Mouse (Mus musculus) c-Kit-negative CD71-positive TER-119-positive erythroid progenitor cells, embryonic 14.5 days (primary cell): ENCODE data around the gene Prkg1.
"Not testable (repeated sequence)": the region's sequence is repeated elsewhere in the genome, so short reads cannot be mapped to it uniquely, and the experiment has no call there.

Experiments used
- DNase-seq: peaks from one replicate; pipeline ENCODE4 v3.0.0-alpha.2; 2013; ENCODE audit warnings: low read depth, low spot score

Prkg1 gene

GRCm38 (mm10) chr19:31442311-31442710, 322.5 kb downstream of the Prkg1 start:
- no peak for DNase-seq

DNA sequence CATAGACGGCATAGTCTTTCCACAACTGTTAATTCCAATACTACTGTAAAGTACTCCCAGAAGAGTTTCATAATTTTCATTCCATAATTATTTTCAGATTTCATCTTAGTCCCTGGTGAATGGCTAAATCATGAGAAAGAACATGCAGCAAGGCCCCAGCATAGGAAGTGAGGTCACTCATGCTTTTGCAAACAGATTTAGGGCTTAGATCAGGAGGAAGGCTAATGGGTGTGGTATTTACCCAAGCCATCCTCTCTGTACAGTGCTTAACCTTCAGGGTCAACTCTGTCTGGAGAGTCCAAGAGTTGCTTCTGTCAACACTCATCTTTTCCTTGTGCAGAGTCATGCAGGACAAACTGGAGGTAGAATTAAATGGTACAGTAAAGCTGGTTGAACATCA, 331.4 kb downstream of the Prkg1 start:
- DNase-seq = no peak

DNA sequence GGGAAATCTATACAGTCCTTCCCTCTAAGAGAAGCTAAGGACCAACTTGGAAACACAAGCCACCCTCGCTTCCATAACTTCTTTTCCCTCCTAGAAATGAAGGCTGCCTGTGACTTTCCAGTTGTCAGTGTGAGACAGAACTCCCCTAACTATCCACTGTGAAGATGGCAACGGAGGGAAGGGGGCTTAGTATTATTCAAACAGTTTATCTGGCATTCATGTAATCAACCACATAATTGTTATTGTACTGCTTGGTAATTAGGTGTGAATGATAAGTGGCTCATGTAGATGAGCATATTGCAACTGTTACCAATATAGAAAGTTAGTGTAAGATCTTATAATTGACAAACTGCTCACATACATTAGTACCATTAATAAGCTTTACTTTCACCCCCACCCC, 333.4 kb downstream of the Prkg1 start:
- no peak for DNase-seq

DNA sequence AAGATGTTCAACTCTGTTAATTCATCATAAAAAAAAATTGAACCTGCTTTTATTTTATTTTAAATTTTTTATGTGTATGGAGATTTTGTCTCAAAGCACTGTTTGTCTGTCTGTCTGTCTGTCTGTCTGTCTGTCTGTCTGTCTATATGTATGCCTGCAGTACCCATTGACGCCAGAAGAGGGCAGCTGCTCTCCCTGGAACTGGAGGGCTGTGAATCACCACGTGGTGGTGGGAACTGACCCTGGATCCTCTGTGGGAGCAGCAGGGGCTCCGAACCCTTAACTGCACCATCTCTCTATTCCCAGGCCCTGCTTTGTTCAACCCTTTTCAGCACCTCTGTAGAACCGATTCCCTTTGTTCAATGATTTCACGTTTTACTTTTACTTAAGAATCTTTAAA, 338.7 kb downstream of the Prkg1 start:
- DNase-seq = no peak

DNA sequence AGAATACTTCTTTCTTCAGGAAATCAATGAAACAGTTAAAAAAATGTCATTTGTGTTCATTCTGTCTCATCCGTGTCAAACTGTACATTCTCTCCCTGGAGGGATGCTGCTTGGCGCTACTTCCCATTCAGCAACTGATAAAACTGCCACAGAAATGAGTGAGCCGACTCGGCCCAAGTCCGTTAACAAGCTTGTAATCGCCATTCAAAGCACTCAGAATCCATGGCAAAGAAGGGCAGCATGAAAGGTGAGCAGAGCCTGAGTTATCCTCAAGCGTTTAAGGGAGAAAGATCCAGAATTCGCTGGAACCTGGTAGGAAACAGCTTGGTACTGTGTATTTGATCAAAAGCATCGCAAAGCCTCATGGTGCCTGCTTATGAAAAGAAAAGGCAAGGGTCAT, 339.6 kb downstream of the Prkg1 start:
- no peak for DNase-seq

DNA sequence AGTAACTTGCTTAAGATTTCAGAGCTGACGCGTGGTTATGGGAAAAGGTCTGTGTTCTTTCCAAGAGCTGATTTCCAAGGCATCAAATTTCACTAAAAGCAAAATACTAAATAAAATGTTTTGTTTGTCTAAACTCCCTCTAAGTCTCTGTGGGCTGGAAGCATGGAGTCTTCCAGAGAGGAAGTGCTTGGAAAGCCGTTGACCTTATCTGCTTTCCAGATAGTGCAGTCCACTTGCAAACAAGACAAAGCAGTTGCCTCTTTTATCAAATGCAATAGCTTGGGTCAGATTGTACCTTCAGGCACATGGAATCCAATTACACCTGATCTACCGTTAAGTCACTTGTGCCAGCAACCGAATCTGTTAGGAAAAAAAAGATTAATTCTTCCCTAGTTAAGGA, 340.5 kb downstream of the Prkg1 start:
- DNase-seq = no peak

DNA sequence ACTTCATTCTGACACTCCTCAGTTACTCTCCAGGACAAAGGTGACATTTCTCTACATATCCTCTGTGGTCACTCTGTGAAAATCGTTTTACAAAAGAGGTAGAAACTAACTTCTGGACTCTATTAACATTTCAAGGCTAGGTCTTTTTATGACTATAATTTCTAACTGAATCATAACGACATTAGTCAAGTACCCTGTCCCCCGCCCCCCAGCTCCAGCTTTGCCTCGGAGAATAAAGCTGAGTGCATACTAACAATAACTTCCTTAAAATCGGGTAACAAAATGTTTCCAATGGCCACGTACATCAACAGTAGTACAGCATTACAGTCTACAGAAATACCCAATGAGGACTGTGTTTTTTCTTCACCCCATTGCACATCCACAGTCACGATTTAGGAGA, 351.3 kb downstream of the Prkg1 start:
- no peak for DNase-seq

- DNase-seq = no peak
Measured at GRCm38 (mm10) chr19:31396096-31396495, 368.7 kb downstream of the Prkg1 start.

GRCm38 (mm10) chr19:31385353-31385752, 379.5 kb downstream of the Prkg1 start:
- no peak for DNase-seq

GRCm38 (mm10) chr19:31383881-31384280, 381.0 kb downstream of the Prkg1 start:
- no peak for DNase-seq

DNA sequence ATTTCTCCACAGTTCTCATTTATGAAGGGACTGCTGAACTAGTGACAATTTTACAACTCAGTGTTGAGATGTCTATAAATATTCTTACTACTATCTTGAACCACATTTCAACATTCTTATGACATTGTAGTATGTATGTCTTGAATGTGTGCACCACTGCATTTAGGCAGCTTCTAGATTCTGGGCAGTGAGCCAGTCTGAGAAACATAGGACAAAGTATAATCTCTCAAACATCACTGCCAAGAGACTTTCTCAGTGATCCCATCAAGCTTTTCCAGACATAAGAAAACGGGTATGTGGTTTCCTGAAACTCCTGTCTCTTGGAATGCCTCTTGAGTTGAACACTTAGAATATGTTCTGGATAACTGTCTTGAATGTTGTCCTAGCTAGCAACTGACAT, 394.7 kb downstream of the Prkg1 start:
- no peak for DNase-seq

GRCm38 (mm10) chr19:31369116-31369515, 395.7 kb downstream of the Prkg1 start:
- no peak for DNase-seq

- DNase-seq = no peak
Measured at GRCm38 (mm10) chr19:31362051-31362450, 402.8 kb downstream of the Prkg1 start.

- no peak for DNase-seq
Measured at GRCm38 (mm10) chr19:31361575-31361974, 403.3 kb downstream of the Prkg1 start.

DNA sequence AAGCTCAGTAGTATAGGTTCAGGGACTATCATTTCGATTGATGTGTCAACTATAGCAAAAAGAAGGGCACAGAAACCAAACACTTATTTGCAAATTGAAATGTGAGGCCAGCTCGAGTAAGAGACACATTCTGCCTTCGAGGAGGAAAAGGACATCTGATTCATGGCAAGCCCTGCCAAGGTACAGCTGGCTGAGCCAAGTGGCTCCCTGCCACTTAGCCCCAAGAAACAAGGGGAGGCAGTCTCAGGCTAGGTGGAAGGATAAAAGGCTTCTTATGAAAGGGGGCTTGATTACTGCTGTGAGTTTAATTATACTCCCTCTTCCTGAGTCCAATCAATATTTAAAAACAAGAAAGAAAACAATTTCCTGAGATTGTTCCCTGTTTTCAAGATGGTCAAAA, 403.7 kb downstream of the Prkg1 start:
- no peak for DNase-seq

DNA sequence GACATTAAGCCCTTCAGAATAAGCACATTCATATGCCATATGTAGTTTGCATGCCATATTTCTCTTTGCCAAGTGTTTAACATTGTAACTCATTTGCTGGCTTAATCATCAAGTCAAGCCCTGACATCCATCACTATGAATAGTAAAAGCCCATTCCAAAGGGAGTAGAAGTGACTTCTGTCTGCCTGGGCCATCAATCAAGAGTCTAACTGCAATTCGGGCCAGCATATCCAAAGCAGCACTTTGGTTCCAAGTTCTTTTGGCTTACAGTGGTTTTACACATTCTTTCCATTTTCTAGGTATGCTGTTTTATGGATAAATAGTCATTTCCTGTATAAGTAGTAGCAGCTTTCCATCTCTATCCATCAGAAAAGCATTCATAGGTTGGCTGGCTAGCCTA, 409.9 kb downstream of the Prkg1 start:
- DNase-seq = no peak

DNA sequence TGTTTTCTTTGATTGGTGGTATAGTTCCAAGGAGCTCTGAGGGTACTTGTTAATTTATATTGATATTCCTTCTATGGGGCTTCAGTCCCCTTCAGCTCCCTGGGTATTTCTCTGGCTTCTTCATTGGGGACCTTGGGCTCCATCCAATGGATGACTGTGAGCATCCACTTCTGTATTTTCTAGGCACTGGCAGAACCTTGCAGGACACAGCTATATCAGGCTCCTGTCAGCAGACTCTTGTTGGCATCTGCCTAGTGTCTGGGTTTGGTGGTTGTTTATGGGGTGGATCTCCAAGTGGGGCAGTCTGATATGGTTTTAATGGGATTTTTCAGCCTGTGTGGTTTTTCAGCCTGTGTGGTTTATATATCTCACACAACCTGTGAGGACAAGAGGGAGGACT, 412.0 kb downstream of the Prkg1 start:
- DNase-seq = not testable (repeated sequence)

- DNase-seq = no peak
Measured at GRCm38 (mm10) chr19:31351796-31352195, 413.0 kb downstream of the Prkg1 start.

DNA sequence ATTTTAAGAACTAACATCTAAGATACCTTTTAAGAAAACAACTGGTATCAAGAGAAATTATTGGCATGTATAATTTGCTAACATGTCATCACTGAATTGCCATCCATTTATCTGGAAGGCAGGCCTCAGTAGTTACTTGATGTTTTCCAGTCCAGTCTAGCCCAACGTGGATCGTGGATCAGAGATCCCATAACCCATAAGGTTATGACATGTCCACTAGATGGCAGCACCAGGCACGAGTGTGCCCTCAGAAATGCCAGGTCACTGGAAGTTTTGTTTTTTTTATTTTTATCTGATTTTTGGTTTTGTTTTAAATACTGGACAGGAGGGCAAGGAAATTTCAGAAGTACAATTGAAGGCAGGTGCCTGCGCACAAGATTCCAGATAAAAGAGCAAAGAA, 422.7 kb downstream of the Prkg1 start:
- DNase-seq = peak; percentile 8

GRCm38 (mm10) chr19:31340898-31341297, 423.9 kb downstream of the Prkg1 start:
- DNase-seq = no peak

GRCm38 (mm10) chr19:31338355-31339101, 426.3 kb downstream of the Prkg1 start:
- no peak for DNase-seq

- no peak for DNase-seq
Measured at GRCm38 (mm10) chr19:31337863-31338217, 427.0 kb downstream of the Prkg1 start.

GRCm38 (mm10) chr19:31337163-31337862, 427.5 kb downstream of the Prkg1 start:
- DNase-seq = no peak
